Mouse (Mus musculus) fat pad, adult 2 months (tissue): Measurements from ENCODE around the gene Slc44a3.

Experiments used
- DNase-seq: peaks from one replicate; pipeline ENCODE4 v3.0.0-alpha.2; 2011; ENCODE audit warnings: low read depth, low spot score; ENCODE audit errors: extremely low read depth

Gene Slc44a3

DNA sequence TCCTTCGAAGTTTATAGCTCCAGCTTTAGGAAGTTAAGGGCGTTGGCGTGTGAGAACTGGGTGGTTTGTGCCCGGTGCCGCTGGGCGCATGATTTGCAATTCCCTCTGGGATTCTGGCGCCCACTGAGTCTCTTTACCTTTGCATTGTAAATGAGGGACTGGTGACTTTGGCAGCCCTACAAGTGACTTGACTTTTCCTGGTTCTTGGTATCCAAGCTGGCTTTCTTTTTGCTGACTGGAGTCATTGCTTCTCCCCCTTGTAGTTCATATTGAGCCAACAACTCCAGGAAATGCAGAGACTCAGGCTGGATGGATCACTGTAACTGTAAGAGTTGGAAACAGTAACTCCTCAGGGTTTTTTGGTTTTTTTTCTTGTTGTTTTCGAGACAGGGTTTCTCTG is 104.0 kb downstream of the Slc44a3 start:
- DNase-seq: no peak

DNA sequence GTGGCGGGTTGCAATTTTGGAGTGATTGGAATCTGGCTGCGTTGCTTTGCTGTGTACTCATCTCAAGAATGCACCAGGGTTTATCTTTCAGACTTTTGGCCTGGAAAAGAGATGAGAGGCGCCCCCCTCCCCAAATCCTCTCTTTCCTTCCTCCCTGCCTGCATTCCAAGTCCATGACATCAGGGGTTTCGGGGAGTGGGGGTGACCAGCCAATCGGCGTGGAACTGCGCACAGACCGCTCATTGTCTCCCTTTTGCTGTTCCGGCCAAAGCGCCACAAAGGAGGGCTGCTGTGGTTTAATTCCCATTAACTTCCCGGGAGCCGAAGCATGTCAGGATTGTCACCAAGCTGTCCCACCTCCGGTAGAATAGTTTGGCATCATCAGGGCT is 104.7 kb downstream of the Slc44a3 start:
- no peak for DNase-seq

DNA sequence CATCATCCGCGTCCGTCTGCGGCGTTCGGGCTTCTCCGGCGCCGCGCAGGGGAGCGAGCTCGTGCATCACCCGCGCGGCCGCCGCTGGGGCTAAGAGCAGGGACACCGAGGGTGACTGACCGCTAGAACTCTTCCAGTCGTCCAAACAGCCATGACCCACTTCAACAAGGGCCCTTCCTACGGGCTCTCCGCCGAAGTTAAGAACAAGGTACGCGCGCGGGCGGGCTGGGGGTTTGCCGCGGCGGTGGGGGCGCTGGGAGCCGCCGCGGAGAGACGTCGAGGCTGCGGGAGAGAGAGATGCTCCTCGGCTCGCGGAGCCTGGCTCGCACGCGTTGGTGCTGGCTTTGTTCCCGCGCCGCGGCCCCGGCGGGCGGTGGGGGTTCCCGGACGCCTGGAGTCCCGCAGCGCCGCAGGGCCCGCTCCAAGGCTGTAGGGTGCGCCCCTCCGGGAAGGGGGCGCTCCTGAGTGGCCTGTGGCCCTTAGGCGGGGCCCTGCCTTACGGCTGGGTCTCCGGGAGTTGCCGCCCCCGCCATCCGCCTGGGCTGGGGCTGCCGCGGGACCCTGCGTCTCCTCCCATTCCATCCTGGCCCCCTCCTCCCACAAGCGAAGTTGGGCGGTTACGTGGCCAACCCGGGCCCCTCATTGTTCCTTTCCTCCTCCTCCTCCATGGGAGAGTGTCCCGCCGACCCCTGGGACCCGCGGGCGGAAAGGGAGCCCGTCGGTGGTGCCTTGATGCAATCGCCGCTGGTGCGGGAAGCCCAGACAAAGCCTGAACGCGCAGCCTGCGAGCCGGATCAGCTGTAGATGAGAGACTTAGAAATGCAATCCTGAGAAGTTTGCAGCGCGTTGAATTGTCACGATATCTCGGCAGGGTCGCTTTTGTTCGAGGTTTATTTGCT is 105.3 kb downstream of the Slc44a3 start:
- no peak for DNase-seq

DNA sequence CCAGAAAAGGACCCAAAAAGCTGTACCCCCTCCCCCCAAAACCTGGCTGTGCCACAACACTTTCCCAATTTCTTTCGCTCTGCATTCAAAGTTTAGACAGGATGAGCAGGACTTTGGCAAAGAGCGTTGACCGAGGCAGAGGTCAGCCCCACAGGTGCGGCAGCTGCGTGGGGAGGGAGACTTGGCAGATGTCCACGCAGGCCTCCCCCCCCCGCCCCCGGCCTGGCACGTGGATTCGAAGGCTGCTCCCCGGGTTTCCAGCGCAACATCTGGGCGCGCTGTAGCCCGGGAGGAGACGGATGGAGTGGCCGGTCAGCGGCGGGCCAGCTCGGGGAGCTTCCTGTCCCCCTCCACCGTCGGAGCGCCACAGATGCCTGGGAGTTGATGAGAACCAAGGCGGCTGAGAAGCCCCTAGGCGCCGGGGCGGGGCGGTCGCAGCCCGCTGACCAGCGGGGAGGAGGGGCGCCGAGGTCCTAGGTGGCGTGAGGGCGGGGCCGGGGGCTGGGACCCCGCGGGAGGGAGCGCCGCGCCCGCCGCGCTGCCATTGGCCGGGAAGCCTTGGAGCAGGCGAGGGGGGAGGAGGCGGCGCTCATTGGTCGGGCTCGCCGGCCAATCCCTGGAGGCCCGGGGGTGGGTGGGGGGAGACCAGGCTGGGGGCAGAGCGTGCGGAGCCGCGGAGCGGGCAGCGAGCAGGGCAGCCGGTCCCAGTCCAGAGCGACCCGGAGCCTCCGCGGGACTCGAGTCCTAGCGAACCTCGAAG is 106.2 kb downstream of the Slc44a3 start, which contains the start of gene Cnn3:
Cnn3 (plus strand) TSS at position 637 of the 760 bp plus-strand sequence.
- DNase-seq: no peak

DNA sequence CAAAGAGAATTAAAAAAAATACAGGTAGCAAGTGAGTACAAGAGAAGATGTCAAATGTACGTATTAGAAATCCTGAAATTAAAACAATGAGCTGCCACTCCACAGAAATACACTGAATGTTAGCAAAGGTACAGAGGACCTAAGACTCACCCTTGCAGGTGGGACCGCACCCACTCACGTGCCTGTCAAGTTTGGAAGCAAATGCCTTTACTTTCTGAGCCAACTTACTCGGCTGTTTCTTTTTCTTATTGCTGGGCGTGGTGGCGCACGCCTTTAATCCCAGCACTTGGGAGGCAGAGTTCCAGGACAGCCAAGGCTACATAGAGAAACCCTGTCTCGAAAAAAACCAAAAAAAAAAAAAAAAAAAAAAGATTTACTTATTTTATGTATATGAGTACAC is 109.8 kb downstream of the Slc44a3 start:
- DNase-seq: no peak

DNA sequence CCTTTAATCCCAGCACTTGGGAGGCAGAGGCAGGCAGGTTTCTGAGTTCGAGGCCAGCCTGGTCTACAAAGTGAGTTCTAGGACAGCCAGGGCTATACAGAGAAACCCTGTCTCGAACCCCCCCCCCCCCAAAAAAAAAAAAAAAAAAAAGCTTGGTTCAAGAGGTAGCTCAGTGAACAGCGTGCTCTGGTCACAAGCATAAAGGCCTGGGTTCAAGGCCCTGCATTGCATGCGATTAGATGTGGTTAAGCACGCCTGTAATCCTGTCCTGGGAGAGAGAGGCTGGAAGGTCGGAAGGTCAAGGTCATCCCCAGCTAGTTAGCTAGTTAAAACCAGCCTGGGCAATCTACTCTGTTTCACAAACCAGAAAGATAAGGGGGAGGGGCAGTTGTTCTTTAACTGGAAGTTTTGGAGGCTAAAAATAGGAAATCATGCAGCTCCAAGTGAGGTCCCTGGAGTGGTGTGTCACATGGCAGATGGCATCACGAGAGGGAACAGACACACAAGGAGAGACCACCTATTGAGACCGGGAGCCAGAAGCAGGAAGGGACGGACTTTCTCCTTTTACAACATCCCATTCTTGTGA is 113.3 kb downstream of the Slc44a3 start:
- no peak for DNase-seq

DNA sequence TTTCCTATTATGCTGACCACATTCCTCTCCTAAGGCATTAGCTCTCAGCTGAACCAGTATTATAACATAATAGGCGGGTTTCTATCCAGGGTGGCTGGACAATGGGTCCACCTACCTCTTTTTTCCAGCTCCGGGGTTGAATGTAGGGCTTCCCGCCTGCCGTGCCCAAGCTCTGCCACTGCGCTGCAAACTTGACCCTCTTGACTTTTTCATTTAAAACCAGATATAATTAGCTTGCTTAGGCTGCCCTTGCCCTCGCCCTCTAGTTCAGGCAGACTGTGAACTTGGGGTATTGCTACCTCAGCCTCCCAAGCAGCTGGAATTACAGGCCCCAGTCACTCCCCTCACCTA is 114.0 kb downstream of the Slc44a3 start:
- DNase-seq: no peak

DNA sequence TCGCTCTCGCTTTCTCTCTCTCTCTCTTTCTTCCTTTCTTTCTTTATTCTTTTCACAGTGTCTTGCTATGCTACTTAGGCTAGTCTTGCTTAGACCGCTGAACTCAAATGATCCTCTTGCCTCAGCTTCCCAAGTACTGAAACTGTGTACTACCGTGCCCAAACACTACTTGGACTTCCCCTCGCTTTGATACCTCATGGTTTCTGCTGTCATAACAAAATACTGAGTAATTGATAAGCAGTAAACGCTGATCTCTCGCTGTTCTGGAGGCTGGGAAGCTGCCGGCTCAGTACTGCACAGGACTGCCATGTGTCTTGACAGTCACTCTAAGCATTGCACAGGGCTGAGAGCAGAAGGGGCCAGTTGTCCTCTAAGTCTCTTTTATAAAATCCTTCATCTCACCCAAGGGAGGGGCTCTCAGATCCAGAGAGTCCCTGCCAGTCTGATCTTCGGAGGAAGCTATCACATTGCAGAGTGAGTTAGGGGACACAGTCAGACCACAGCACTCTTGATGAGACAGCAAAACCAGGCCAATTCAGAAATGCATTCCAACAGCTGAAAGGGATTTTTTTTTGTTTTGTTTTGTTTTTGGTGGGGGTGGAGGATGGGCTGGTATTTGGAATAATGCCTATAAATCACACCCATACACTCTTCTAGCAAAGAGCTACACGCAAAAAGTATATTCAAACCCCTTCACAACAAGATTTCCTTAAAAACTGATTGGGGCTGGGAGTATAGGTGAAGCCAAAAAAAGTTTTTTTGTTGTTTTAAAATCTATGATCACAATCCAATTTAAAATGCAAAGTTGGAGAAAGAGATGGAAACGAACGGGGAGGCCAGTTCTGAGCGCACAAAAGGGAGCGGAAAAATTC is 114.6 kb downstream of the Slc44a3 start:
- no peak for DNase-seq

DNA sequence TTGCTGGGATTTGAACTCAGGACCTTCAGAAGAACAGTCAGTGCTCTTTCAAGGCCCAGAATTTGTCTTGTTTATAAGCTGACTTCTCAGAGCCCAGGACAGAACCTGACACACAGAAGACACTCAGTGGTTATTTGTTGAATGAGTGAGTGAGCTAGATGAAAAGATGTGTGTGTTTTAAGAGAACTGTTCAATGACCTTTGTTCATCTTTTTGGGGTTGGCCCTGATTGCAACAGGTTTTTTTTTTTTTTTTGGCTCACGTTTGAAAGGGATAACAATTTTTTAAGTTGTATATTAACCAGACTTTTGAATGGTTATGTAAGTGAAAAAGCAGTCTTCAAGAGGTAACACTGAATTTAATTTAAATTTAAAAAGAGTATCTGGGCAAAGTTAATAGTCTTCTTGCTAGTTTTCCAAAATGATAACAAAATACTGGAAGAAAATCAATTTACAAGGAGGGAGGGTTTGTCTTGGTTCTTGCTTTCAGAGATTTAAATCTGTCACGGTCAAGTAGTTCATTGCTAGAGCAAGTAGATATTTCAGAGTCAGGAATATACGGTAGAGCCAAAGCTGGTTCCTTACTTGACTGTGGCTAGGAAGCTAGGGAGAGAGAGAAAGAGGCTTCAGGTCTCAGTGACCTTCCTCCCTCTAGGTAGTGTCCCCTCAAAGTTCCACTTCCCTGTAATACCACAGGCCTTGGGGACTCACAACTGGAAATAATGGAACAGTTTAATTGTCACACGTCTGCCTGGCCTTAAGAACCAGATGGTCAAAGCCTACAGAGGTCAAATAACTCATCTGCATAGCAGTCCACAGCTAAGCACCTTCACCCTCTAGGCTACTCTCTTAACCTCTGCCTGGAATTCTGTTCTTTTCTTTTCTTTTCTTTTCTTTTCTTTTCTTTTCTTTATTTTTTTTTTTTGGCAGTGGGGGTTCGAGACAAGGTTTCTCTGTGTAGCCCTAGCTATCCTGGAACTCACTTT is 115.7 kb downstream of the Slc44a3 start:
- DNase-seq: no peak

DNA sequence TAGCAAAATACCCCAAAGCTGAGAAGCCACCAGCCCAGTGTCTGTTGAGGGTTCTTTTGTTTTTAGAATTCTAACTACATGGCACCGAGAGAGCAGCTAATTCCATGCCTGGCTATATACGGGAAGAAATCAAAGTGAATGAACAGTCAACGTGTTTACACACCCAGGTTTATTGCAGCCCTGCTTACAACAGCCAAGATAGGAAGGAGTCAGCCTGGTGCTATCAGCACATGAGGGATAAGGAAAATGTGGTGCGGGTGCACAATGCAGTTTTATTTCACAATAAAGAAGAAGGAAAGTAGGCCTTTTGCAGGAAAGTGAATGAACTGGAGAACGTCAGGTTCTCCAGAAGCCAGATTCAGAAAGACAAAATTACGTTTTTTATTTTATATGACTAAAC is 120.8 kb downstream of the Slc44a3 start:
- no peak for DNase-seq
